17 mouse cellular contexts compared by ENCODE assay signal in the genomic region with DNA sequence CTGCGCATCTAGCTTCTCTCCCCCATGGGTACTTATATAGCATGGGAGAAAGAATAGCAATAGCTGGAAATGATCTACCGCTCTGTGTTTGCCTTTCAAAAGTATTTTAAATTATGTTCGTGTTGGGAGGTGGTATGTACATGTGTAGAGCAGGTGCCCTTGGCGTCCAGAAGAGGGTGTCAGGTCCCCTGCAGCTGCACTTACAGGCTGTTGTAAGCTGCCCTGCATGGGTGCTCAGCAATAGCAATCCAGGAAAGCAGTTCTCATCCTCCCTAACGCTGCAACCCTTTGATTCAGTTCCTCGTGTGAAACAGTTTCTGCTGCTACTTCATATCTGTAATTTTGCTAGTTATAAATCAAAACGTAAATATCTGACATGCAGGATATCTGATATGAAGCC.
"Had no signal": no experiment of that assay in that cellular context is flagged by ENCODE, and none has a peak within 500 bp of the region (broad histone marks: within the 10 kb centered on the region; RNA-seq: fewer than 3 reads in every experiment).

No protein-coding gene starts in this region.

- H3K9ac ChIP-seq: limb, embryonic 13.5 days; liver, embryonic 15.5 days; stomach, embryonic 15.5 days had no signal

- H3K27me3 ChIP-seq: limb, embryonic 13.5 days; liver, embryonic 15.5 days; stomach, embryonic 15.5 days had no signal

- DNase-seq: kidney, adult 18-20 months; kidney, adult 9 months; kidney, postnatal 10 days; layer of hippocampus, adult 9-11 months; lung, adult 2 months; lung, postnatal 14 days; lung, postnatal 4 days; midbrain, embryonic 14.5 days; right cerebral cortex, postnatal 4 days; spleen, adult 18-20 months; thymus, postnatal 25 days had no signal

- H3K36me3 ChIP-seq: limb, embryonic 10.5 days; limb, embryonic 13.5 days; liver, embryonic 15.5 days; stomach, embryonic 15.5 days had no signal

- H3K4me3 ChIP-seq: layer of hippocampus, adult 2 months; limb, embryonic 10.5 days; limb, embryonic 13.5 days; liver, embryonic 15.5 days; stomach, embryonic 15.5 days had no signal

- H3K4me1 ChIP-seq: limb, embryonic 10.5 days; limb, embryonic 13.5 days; stomach, embryonic 15.5 days had no signal

- H3K27ac ChIP-seq: layer of hippocampus, adult 2 months; limb, embryonic 10.5 days; limb, embryonic 13.5 days; liver, embryonic 15.5 days; stomach, embryonic 15.5 days had no signal

- H3K4me2 ChIP-seq: limb, embryonic 13.5 days; liver, embryonic 15.5 days; midbrain, embryonic 11.5 days; stomach, embryonic 15.5 days had no signal

- H3K9me3 ChIP-seq: limb, embryonic 10.5 days; limb, embryonic 13.5 days; liver, embryonic 15.5 days; stomach, embryonic 15.5 days had no signal
